Mouse (Mus musculus) embryonic facial prominence, embryonic 14.5 days (tissue): ENCODE measurements around the gene Cactin. TPM values are rescaled to one million over a fixed set of nuclear protein-coding genes. Genes with fewer than 3 reads are reported as not detected.

ENCODE experiments used
- ATAC-seq: fragments of 200-750 bp; cut with Nextera tagmentation; 2 replicates; pipeline ENCODE4 v1.8.0; 2017; ENCODE audit warnings: low read depth, moderate number of reproducible peaks, moderate TSS enrichment
- DNase-seq: peaks from one replicate; pipeline ENCODE4 v3.0.0-alpha.2; 2015; ENCODE audit warnings: low spot score
- H3K27ac ChIP-seq: fragments of 300-500 bp; sonication (generic); replicated peaks from 2 replicates; pipeline ENCODE4 v1.5.1; 2014; ENCODE audit warnings: low read depth, mild to moderate bottlenecking, low read length, moderate library complexity
- H3K27me3 ChIP-seq: fragments of 300-500 bp; sonication (generic); replicated peaks from 2 replicates; pipeline ENCODE4 v1.6.1; 2014; ENCODE audit warnings: low read length; ENCODE audit not compliant: control insufficient read depth, insufficient read depth
- H3K36me3 ChIP-seq: fragments of 300-500 bp; sonication (generic); 2 replicates; pipeline ENCODE4 v1.6.1; 2014; ENCODE audit warnings: low read length, mixed read lengths; ENCODE audit not compliant: control insufficient read depth, insufficient read depth
- H3K4me1 ChIP-seq: fragments of 300-500 bp; sonication (generic); 2 replicates; pipeline ENCODE4 v1.6.1; 2014; ENCODE audit warnings: antibody characterized with exemption, low read length; ENCODE audit not compliant: control insufficient read depth, insufficient read depth
- H3K4me2 ChIP-seq: fragments of 300-500 bp; sonication (generic); 2 replicates; pipeline ENCODE4 v1.6.1; 2014; ENCODE audit warnings: low read depth, mild to moderate bottlenecking, low read length, moderate library complexity, mixed read lengths
- H3K4me3 ChIP-seq: fragments of 300-500 bp; sonication (generic); 2 replicates; pipeline ENCODE4 v1.5.1; 2014; ENCODE audit warnings: low read depth, mild to moderate bottlenecking, low read length
- H3K9ac ChIP-seq: fragments of 300-500 bp; sonication (generic); 2 replicates; pipeline ENCODE4 v1.6.1; 2014; ENCODE audit warnings: low read depth, mild to moderate bottlenecking, low read length, moderate library complexity, mixed read lengths
- H3K9me3 ChIP-seq: fragments of 300-500 bp; sonication (generic); 2 replicates; pipeline ENCODE4 v1.6.1; 2016; ENCODE audit warnings: low read length; ENCODE audit not compliant: control insufficient read depth
- WGBS: fragments of 180-500 bp; shearing (Covaris S2); extraction: QIAGEN DNeasy Blood & Tissue Kit; methylation state at CpG from one replicate; pipeline ENCODE4 v1.1.7; 2014; 5-methylcytosine and 5-hydroxymethylcytosine counted together
- polyA plus RNA-seq: library from polyadenylated mRNA; unstranded; fragments of >200 nt; fragmentation: Nextera tagmentation; extraction: Ambion mirVana; gene quantifications from 2 replicates; pipeline ENCODE4 v1.2.1, GENCODE M21; 2014

Cactin gene
- polyA plus RNA-seq, 1 experiment from 2014 or later, result 27.0 TPM

GRCm38 (mm10) chr10:81336558-81336957, 15.7 kb downstream of the Cactin start:
- WGBS, result 85% methylated on average over 4 of the region's 4 CpGs

GRCm38 (mm10) chr10:81340551-81341332, 19.8 kb downstream of the Cactin start:
- Histone ChIP-seq H3K9ac (no peak overlapping the region), H3K9me3 (no peaks in the 10 kb centered on the region), H3K4me1 (peaks cover 5% of the 10 kb centered on the region), H3K4me3 (no peak overlapping the region), H3K27ac (no peak overlapping the region), H3K36me3 (no peaks in the 10 kb centered on the region; the same call in 1 of the 2 replicates), H3K27me3 (peaks cover 47% of the 10 kb centered on the region), H3K4me2 (no peak overlapping the region)
- WGBS, result 33% methylated on average over 17 of the region's 17 CpGs
- DNase-seq (no peak), ATAC-seq (no peak)

More at GRCm38 (mm10) chr10:81336558-81336957, 15.7 kb downstream of the Cactin start:
- Histone ChIP-seq H3K36me3 (no peaks in the 10 kb centered on the region), H3K27me3 (peaks cover 28% of the 10 kb centered on the region), H3K9ac (no peak overlapping the region), H3K4me2 (no peak overlapping the region), H3K9me3 (no peaks in the 10 kb centered on the region), H3K27ac (peak overlapping the region; percentile 86), H3K4me1 (peaks cover 13% of the 10 kb centered on the region), H3K4me3 (no peak overlapping the region)
- DNase-seq (no peak), ATAC-seq (no peak)

GRCm38 (mm10) chr10:81341333-81341949, 20.5 kb downstream of the Cactin start:
- H3K27ac ChIP-seq, result no peak overlapping the region
- WGBS, result 37% methylated on average over 16 of the region's 16 CpGs
- no peak overlapping the region for H3K9ac ChIP-seq
- peaks cover 47% of the 10 kb centered on the region for H3K27me3 ChIP-seq
- peaks cover 4% of the 10 kb centered on the region for H3K36me3 ChIP-seq
- no peak overlapping the region for H3K4me2 ChIP-seq
- H3K9me3 ChIP-seq, result no peaks in the 10 kb centered on the region
- ATAC-seq (no peak), DNase-seq (no peak)
- no peak overlapping the region for H3K4me3 ChIP-seq
- no peaks in the 10 kb centered on the region for H3K4me1 ChIP-seq

GRCm38 (mm10) chr10:81342686-81343505, 22.0 kb downstream of the Cactin start, which contains the start of gene Gipc3:
Gene Gipc3 (minus strand): TSS chr10:81343266.
- H3K27ac ChIP-seq, result no peak within 1 kb of the TSS
- 10% methylated on average over 20 of the region's 67 CpGs for WGBS
- H3K4me3 ChIP-seq, result peak within 1 kb of the TSS; percentile 42
- H3K4me2 ChIP-seq, result peak within 1 kb of the TSS; percentile 75
- H3K27me3 ChIP-seq, result peaks cover 41% of the 10 kb centered on the region
- peaks cover 8% of the 10 kb centered on the region; the same call in 1 of the 2 replicates for H3K4me1 ChIP-seq
- H3K9ac ChIP-seq, result peak within 1 kb of the TSS; percentile 57
- no peak for ATAC-seq
- H3K9me3 ChIP-seq, result no peaks in the 10 kb centered on the region
- no peak for DNase-seq
- H3K36me3 ChIP-seq, result peaks cover 12% of the 10 kb centered on the region

- ATAC-seq (no peak), DNase-seq (no peak)
- H3K9ac ChIP-seq, result no peak overlapping the region
- no peak overlapping the region for H3K4me2 ChIP-seq
- H3K4me3 ChIP-seq, result no peak overlapping the region
- peaks cover 41% of the 10 kb centered on the region for H3K27me3 ChIP-seq
- H3K9me3 ChIP-seq, result no peaks in the 10 kb centered on the region
- H3K27ac ChIP-seq, result no peak overlapping the region
- H3K36me3 ChIP-seq, result peaks cover 13% of the 10 kb centered on the region
- WGBS, result 48% methylated on average over 8 of the region's 8 CpGs
- peaks cover 17% of the 10 kb centered on the region for H3K4me1 ChIP-seq
Measured at GRCm38 (mm10) chr10:81344421-81345161, 23.7 kb downstream of the Cactin start.

- ATAC-seq, result no peak
- Histone ChIP-seq H3K27me3 (peaks cover 41% of the 10 kb centered on the region), H3K9ac (no peak overlapping the region), H3K4me1 (peaks cover 19% of the 10 kb centered on the region), H3K4me3 (no peak overlapping the region), H3K4me2 (no peak overlapping the region), H3K9me3 (no peaks in the 10 kb centered on the region), H3K36me3 (peaks cover 13% of the 10 kb centered on the region), H3K27ac (no peak overlapping the region)
- WGBS, result 84% methylated on average over 4 of the region's 4 CpGs
- no peak for DNase-seq
Measured at GRCm38 (mm10) chr10:81345162-81345534, 24.2 kb downstream of the Cactin start.

GRCm38 (mm10) chr10:81346453-81347067, 25.7 kb downstream of the Cactin start:
- peaks cover 19% of the 10 kb centered on the region for H3K4me1 ChIP-seq
- H3K36me3 ChIP-seq, result peaks cover 13% of the 10 kb centered on the region
- H3K27me3 ChIP-seq, result peaks cover 37% of the 10 kb centered on the region
- no peak for ATAC-seq
- no peak overlapping the region; the same call in 1 of the 2 replicates for H3K27ac ChIP-seq
- H3K4me2 ChIP-seq, result peak overlapping the region; percentile 49
- WGBS, result 15% methylated on average over 32 of the region's 55 CpGs
- peak; percentile 79 for DNase-seq
- peak overlapping the region; percentile 40 for H3K9ac ChIP-seq
- H3K9me3 ChIP-seq, result no peaks in the 10 kb centered on the region
- peak overlapping the region; percentile 21 for H3K4me3 ChIP-seq
